Mouse (Mus musculus): ENCODE data around the gene Olfr869. TPM values are rescaled to one million over a fixed set of nuclear protein-coding genes. Genes with fewer than 3 reads are reported as not detected.

Olfr869 gene
- polyA plus RNA-seq (2011; ENCODE audit: insufficient read length, low read depth, missing spikeins), result not detected in 2 replicates

DNA sequence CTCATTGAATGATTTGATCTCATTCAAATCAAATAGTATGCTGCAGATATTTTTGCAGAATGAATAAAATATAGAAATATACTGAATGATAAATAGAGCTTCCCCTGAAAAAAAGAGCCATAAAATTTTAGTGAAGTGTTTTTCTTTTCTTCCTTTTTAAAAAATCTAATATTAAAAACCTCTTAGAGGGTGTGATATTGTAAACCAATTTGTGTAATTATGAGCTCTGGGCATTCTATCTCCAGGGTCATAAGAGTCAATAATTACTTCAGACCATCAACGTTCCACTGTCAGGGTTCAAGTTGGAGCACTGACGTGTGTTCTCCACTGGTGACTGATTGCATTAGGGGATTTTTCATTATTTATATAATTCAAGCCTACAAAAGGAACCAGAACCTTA lies at the start of gene Olfr869:
Gene Olfr869 (plus strand): TSS at position 301 of the 400 bp plus-strand sequence.
- H3K4me3 ChIP-seq (ENCODE audit: insufficient read depth, low read length), result no peak within 1 kb of the TSS
- H3K27ac ChIP-seq (ENCODE audit: insufficient read depth, low read length), result no peak within 1 kb of the TSS
- TF ChIP-seq POLR2A (IDR thresholded peaks at IDR 0.05; ENCODE audit: low read depth, low read length) (no peak), CTCF (IDR thresholded peaks at IDR 0.05; ENCODE audit: borderline replicate concordance, insufficient read depth, low read length) (no peak)
- H3K4me1 ChIP-seq (ENCODE audit: control insufficient read depth, insufficient read depth, low read length), result no peaks in the 10 kb centered on the region

GRCm38 (mm10) chr9:20098326-20098725 lies 30.5 kb upstream of the Olfr869 start, which contains the start of gene Olfr868:
Gene Olfr868, plus strand, starts transcription at chr9:20098626.
- Histone ChIP-seq H3K27ac (ENCODE audit: insufficient read depth, low read length) (no peak within 1 kb of the TSS), H3K4me3 (ENCODE audit: insufficient read depth, low read length) (no peak within 1 kb of the TSS), H3K4me1 (ENCODE audit: control insufficient read depth, insufficient read depth, low read length) (no peaks in the 10 kb centered on the region)
- TF ChIP-seq CTCF (IDR thresholded peaks at IDR 0.05; ENCODE audit: borderline replicate concordance, insufficient read depth, low read length) (no peak), POLR2A (IDR thresholded peaks at IDR 0.05; ENCODE audit: low read depth, low read length) (no peak)

GRCm38 (mm10) chr9:20149706-20150105 lies 20.9 kb downstream of the Olfr869 start:
- TF ChIP-seq POLR2A (IDR thresholded peaks at IDR 0.05; ENCODE audit: low read depth, low read length) (no peak), CTCF (IDR thresholded peaks at IDR 0.05; ENCODE audit: borderline replicate concordance, insufficient read depth, low read length) (no peak)
- no peak overlapping the region for H3K4me3 ChIP-seq (ENCODE audit: insufficient read depth, low read length)
- no peak overlapping the region for H3K27ac ChIP-seq (ENCODE audit: insufficient read depth, low read length)
- H3K4me1 ChIP-seq (ENCODE audit: control insufficient read depth, insufficient read depth, low read length), result no peaks in the 10 kb centered on the region

- TF ChIP-seq CTCF (IDR thresholded peaks at IDR 0.05; ENCODE audit: borderline replicate concordance, insufficient read depth, low read length) (no peak), POLR2A (IDR thresholded peaks at IDR 0.05; ENCODE audit: low read depth, low read length) (no peak)
- no peak within 1 kb of the TSS for H3K27ac ChIP-seq (ENCODE audit: insufficient read depth, low read length)
- H3K4me3 ChIP-seq (ENCODE audit: insufficient read depth, low read length), result no peak within 1 kb of the TSS
- H3K4me1 ChIP-seq (ENCODE audit: control insufficient read depth, insufficient read depth, low read length), result no peaks in the 10 kb centered on the region
These were observed 45.1 kb downstream of the Olfr869 start, which contains the start of gene Olfr870 for GRCm38 (mm10) chr9:20173957-20174356. Gene Olfr870, minus strand, starts transcription at chr9:20174057.

GRCm38 (mm10) chr9:20179463-20179862 lies 50.7 kb downstream of the Olfr869 start:
- Histone ChIP-seq H3K4me3 (ENCODE audit: insufficient read depth, low read length) (no peak overlapping the region), H3K27ac (ENCODE audit: insufficient read depth, low read length) (no peak overlapping the region), H3K4me1 (ENCODE audit: control insufficient read depth, insufficient read depth, low read length) (no peaks in the 10 kb centered on the region)
- TF ChIP-seq CTCF (IDR thresholded peaks at IDR 0.05; ENCODE audit: borderline replicate concordance, insufficient read depth, low read length) (no peak), POLR2A (IDR thresholded peaks at IDR 0.05; ENCODE audit: low read depth, low read length) (no peak)

Other genes starting within 250 kb of the Olfr869 start
- not detected in 2 replicates for gene Olfr862, start 241.0 kb upstream of the Olfr869 start, polyA plus RNA-seq (2011; ENCODE audit: insufficient read length, low read depth, missing spikeins)
- 0.09 TPM in 1 of 2 replicates, not detected in the other for gene Olfr77, start 212.1 kb upstream of the Olfr869 start, polyA plus RNA-seq (2011; ENCODE audit: insufficient read length, low read depth, missing spikeins)
- not detected in 2 replicates for gene Olfr866, start 101.0 kb upstream of the Olfr869 start, polyA plus RNA-seq (2011; ENCODE audit: insufficient read length, low read depth, missing spikeins)
- gene Olfr867, start 71.4 kb upstream of the Olfr869 start, polyA plus RNA-seq (2011; ENCODE audit: insufficient read length, low read depth, missing spikeins), result not detected in 2 replicates
- gene Olfr868, start 30.4 kb upstream of the Olfr869 start, polyA plus RNA-seq (2011; ENCODE audit: insufficient read length, low read depth, missing spikeins), result not detected in 2 replicates
- gene Olfr870, start 45.0 kb downstream of the Olfr869 start, polyA plus RNA-seq (2011; ENCODE audit: insufficient read length, low read depth, missing spikeins), result not detected in 2 replicates
- gene Olfr871, start 83.2 kb downstream of the Olfr869 start, polyA plus RNA-seq (2011; ENCODE audit: insufficient read length, low read depth, missing spikeins), result not detected in 2 replicates
- not detected in 2 replicates for gene Olfr872, start 108.1 kb downstream of the Olfr869 start, polyA plus RNA-seq (2011; ENCODE audit: insufficient read length, low read depth, missing spikeins)
- not detected in 2 replicates for gene Olfr39, start 153.3 kb downstream of the Olfr869 start, polyA plus RNA-seq (2011; ENCODE audit: insufficient read length, low read depth, missing spikeins)
- gene Olfr873, start 169.5 kb downstream of the Olfr869 start, polyA plus RNA-seq (2011; ENCODE audit: insufficient read length, low read depth, missing spikeins), result 0.18 TPM in 1 of 2 replicates, not detected in the other
- gene Olfr18, start 207.1 kb downstream of the Olfr869 start, polyA plus RNA-seq (2011; ENCODE audit: insufficient read length, low read depth, missing spikeins), result not detected in 2 replicates

Measured in embryonic fibroblast, embryonic 13.5 days (primary cell).